Mouse (Mus musculus) lung, adult 10 weeks (tissue): ENCODE measurements around the gene Abcc10. TPM values are rescaled to one million over a fixed set of nuclear protein-coding genes. Genes with fewer than 3 reads are reported as not detected.

Experiments
- polyA plus RNA-seq: library from polyadenylated mRNA; stranded (reverse); fragments of 350-450 nt; fragmentation: Illumina TruSeq; extraction: RNeasy Lipid Tissue Mini Kit (QIAGEN cat#74804); gene quantifications from one replicate; pipeline ENCODE4 v1.2.3, GENCODE M21; 2014; ENCODE audit warnings: low read depth, low replicate concordance; ENCODE audit not compliant: insufficient read depth

Gene Abcc10
- 2.1 TPM for polyA plus RNA-seq

GRCm38 (mm10) chr17:46327906-46328534, at the start of gene Abcc10:
Gene Abcc10 (minus strand): TSS chr17:46328352.

GRCm38 (mm10) chr17:46297364-46298219, 30.6 kb downstream of the Abcc10 start, which contains the start of gene Dlk2:
Gene Dlk2 (plus strand): TSS chr17:46297421.

GRCm38 (mm10) chr17:46282483-46283123, 45.5 kb downstream of the Abcc10 start, which contains the start of gene Tjap1:
Gene Tjap1 (minus strand): TSS chr17:46283026.

DNA sequence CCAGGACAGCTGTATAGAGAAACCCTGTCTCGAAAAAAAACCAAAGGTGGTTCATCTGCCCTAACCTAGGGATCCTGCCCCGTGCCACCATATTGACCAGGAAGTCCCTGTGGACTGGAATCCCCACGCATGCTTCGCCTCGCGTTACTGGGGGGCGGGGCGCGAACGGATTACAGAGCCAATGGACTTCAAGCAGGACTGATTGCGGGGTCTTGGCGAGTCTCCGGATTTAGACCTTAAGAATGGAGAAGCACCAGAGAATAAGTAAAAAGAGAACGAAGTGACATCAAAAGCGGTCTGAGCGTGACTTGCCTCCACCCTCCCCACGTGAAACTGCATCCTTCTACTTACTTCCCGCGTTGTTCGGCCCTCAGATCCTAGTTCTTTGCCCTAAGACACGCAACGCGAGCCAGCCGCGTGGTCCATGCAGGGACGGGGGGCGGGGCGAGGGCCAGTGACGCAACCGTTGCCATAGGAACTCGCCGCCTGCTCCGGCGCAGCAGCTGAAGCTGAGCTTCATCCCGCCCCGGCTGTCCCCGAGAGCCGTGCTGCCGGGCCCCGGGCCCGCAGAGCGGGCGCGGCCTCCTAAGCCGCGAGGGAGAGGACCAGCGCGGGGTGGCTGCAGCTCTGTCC, 74.6 kb downstream of the Abcc10 start, which contains the start of gene Lrrc73:
Gene Lrrc73 (plus strand): TSS at position 80 of the 633 bp plus-strand sequence.

Other genes starting within 250 kb of the Abcc10 start
- gene Mrps18a, start 217.4 kb downstream of the Abcc10 start, polyA plus RNA-seq: 70.9 TPM
- 26.4 TPM for gene Rsph9, start 184.1 kb downstream of the Abcc10 start, polyA plus RNA-seq
- 18.3 TPM for gene Mad2l1bp, start 174.8 kb downstream of the Abcc10 start, polyA plus RNA-seq
- 35.6 TPM for gene Gtpbp2, start 167.3 kb downstream of the Abcc10 start, polyA plus RNA-seq
- gene Polh, start 125.7 kb downstream of the Abcc10 start, polyA plus RNA-seq: 4.1 TPM
- gene Xpo5, start 125.6 kb downstream of the Abcc10 start, polyA plus RNA-seq: 11.6 TPM
- 50.4 TPM for gene Polr1c, start 80.3 kb downstream of the Abcc10 start, polyA plus RNA-seq
- gene Yipf3, start 80.3 kb downstream of the Abcc10 start, polyA plus RNA-seq: 85.3 TPM
- 3.4 TPM for gene Lrrc73, start 74.8 kb downstream of the Abcc10 start, polyA plus RNA-seq
- 10.1 TPM for gene Tjap1, start 45.3 kb downstream of the Abcc10 start, polyA plus RNA-seq
- gene Dlk2, start 30.9 kb downstream of the Abcc10 start, polyA plus RNA-seq: 0.30 TPM
- 2.9 TPM for gene Zfp318, start 55.4 kb upstream of the Abcc10 start, polyA plus RNA-seq
- gene Crip3, start 100.6 kb upstream of the Abcc10 start, polyA plus RNA-seq: 1.1 TPM
- not detected for gene Slc22a7, start 110.1 kb upstream of the Abcc10 start, polyA plus RNA-seq
- not detected for gene Ttbk1, start 159.3 kb upstream of the Abcc10 start, polyA plus RNA-seq
- gene Dnph1, start 168.4 kb upstream of the Abcc10 start, polyA plus RNA-seq: 1.7 TPM
- gene Cul9, start 218.0 kb upstream of the Abcc10 start, polyA plus RNA-seq: 9.1 TPM
- 28.1 TPM for gene Srf, start 227.8 kb upstream of the Abcc10 start, polyA plus RNA-seq